Mouse (Mus musculus) left cerebral cortex, adult 2 months (tissue): ENCODE measurements around the gene Anln. TPM values are rescaled to one million over a fixed set of nuclear protein-coding genes. Genes with fewer than 3 reads are reported as not detected.
A peak's percentile ranks its signal among the peaks of the same experiment; 100 is the strongest.

Experiments
- DNase-seq, 2 experiments: peaks; one replicate each; pipeline ENCODE4 v3.0.0; 2021 to 2022; ENCODE audit warnings: low spot score in 2 of 2, mixed read lengths in 1 of 2; ENCODE audit errors: extremely low spot score in 1 of 2
- H3K27ac ChIP-seq: fragments of 200-600 bp; 2 replicates; pipeline ENCODE4 v1.8.1; 2022
- H3K4me3 ChIP-seq: fragments of 200-600 bp; 2 replicates; pipeline ENCODE4 v1.8.1; 2022
- CTCF ChIP-seq: fragments of 200-600 bp; IDR thresholded peaks from 2 replicates; pipeline ENCODE4 v1.8.1; 2022; ENCODE audit warnings: antibody characterized with exemption, mild to moderate bottlenecking, moderate library complexity
- intact Hi-C: fragments of 180-260 bp; cut with DNase I; formaldehyde crosslinking; loops from one replicate; pipeline ENCODE4 v1.15.1; 2025
- long read RNA-seq, 2 experiments: library from polyadenylated mRNA; stranded (forward); transcript quantifications; one replicate each; pipeline ENCODE4 v2.0.0; 2021; ENCODE audit warnings: borderline mapping rate in 2 of 2
- total RNA-seq, 2 experiments: library from RNA; stranded (reverse); gene quantifications; 2 replicates each; pipeline ENCODE4 v1.2.3; 2021

The Anln gene
- 1 to 10 TPM; 8.6 to 9.7 TPM for total RNA-seq
- long read RNA-seq, experiment 1, partial matches to known transcripts = 4 of 5 reads
- long read RNA-seq, experiment 1, other reads (novel, unspliced or antisense) = 1 of 5 reads
- long read RNA-seq, experiment 2, partial matches to known transcripts = 5 of 6 reads
- long read RNA-seq, experiment 2, other reads (novel, unspliced or antisense) = 1 of 6 reads

DNA sequence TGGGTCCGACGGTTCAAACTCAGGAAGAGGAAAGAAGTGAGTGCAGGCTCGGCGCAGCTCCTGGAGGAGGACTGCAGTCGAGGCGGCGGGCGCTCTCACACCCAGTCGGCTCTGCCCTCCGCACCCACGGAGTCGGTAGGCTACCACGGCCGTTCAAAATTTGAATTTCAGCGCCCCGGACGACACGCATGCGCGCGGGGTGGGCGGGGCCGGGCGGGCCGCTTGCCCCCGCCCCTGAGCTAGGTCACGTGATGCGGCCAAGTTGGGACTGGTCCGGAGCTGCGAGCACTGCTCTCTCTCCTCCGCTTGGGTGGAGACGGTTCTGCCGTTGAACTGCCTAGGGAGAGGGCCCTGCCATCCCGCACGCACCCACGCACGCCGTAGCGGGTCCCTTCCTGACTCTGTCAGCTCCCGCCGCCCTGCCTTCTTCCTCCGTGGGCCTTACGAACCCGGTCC lies at the start of gene Anln:
Anln (minus strand) TSS at position 168 of the 456 bp plus-strand sequence.
- peak; percentile 85 to 86 for DNase-seq
- no peak for TF ChIP-seq CTCF
- intact Hi-C loops = no loop called here
- peak within 1 kb of the TSS; percentile 66 for H3K4me3 ChIP-seq
- peak within 1 kb of the TSS; percentile 92 for H3K27ac ChIP-seq

- intact Hi-C loops = no loop called here
- Histone ChIP-seq H3K27ac (no peak overlapping the region), H3K4me3 (no peak overlapping the region)
- DNase-seq = no peak
- TF ChIP-seq CTCF = no peak
Observed at GRCm38 (mm10) chr9:22434101-22434500, 45.1 kb upstream of the Anln start.

DNA sequence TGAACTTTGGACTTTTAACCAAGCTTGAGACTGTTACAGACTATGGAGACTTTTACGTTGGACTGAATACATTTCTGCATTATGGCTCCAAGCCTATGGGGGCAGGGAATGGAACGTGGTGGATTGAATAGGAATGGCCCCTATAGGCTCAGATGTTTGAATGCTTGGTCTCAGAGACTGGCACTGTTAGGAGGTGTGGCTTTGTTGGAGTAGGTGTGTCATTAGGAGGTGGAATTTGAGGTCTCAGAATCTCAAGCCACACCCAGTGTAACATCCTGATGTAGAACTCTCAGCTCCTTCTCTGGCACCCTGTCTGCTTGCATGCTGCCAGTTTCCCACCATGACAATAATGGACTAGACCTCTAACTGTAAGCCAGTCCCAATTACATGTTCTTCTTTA lies 44.2 kb upstream of the Anln start:
- intact Hi-C loops = no loop called here

DNA sequence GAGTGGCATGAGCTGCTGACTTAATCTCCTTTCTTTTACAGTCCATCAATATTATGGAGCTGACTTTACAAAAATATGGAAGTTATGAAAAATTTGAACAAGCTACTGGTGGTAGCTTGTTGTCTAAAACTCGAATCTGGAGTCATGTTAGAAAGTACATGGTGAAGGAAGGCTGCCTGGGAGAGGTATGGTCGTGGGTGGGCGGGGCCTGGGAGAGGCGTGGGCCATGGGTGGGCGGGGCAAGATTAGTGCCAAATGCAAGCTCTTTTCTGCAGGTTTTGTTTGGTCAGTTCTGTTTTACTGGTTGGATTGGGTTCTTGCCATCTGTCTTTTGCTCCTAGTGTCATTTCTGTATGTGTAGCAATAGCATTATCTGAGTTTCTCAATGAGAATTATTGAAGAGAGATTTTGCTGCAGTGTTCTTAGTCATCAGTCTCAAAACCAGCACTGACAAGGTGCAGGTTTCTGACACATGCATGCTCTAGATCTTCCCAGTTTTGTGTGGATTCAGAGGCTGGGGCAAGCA lies 41.4 kb upstream of the Anln start:
- intact Hi-C loops = no loop called here
- DNase-seq = no peak
- Histone ChIP-seq H3K4me3 (no peak overlapping the region), H3K27ac (no peak overlapping the region)
- TF ChIP-seq CTCF = no peak

More for the DNA sequence above, 44.2 kb upstream of the Anln start:
- no peak for DNase-seq
- TF ChIP-seq CTCF = no peak
- no peak overlapping the region for H3K27ac ChIP-seq
- no peak overlapping the region for H3K4me3 ChIP-seq

- no peak for DNase-seq
- no peak; the same call in 1 of the 2 replicates for TF ChIP-seq CTCF
- intact Hi-C loops = no loop called here
Observed at GRCm38 (mm10) chr9:22429533-22430241, 40.7 kb upstream of the Anln start.

DNA sequence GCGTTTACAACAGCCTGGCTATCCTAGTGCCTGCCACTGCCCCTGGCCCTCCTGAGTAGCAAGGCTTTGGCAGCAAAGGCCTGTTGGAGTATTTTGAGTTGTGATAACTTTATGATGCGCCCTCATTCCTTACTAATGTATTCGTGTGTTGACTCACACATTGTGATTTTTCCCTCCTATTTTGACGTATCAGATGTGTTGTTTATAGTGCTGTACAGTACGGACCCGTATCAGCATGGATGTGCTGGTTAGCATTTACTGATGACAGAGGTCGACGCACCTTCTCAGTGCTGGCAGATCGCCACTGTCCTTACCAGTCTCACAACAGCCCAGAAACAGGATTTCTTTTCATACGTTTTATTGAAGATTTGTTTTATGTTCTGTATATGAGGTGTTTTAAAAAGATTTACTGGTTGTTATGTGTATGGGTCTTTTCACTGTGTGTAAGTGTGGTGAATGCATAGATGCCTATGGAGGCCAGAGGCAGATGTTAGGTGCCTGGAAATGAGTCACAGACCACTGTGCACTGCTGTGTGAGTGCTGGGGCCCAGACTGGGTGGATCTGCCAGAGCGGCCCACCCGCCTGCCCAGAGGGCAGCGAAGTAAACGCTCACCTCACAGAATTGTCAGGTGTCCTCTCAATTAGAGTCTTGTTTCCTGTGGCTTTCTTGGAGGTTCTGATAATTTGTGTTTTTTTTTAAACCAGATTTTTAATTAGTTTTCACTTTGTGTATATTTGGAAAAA lies 39.9 kb upstream of the Anln start:
- no peak for TF ChIP-seq CTCF
- Histone ChIP-seq H3K4me3 (no peak overlapping the region), H3K27ac (no peak overlapping the region)
- intact Hi-C loops = no loop called here
- DNase-seq = no peak

More at GRCm38 (mm10) chr9:22429533-22430241, 40.7 kb upstream of the Anln start:
- Histone ChIP-seq H3K4me3 (no peak overlapping the region), H3K27ac (no peak overlapping the region)

GRCm38 (mm10) chr9:22428028-22428665 lies 39.2 kb upstream of the Anln start:
- no peak for DNase-seq
- no peak for TF ChIP-seq CTCF
- Histone ChIP-seq H3K4me3 (no peak overlapping the region), H3K27ac (no peak overlapping the region)
- intact Hi-C loops = no loop called here

GRCm38 (mm10) chr9:22424719-22425118 lies 35.7 kb upstream of the Anln start:
- intact Hi-C loops = no loop called here
- H3K27ac ChIP-seq = no peak overlapping the region
- no peak for TF ChIP-seq CTCF
- H3K4me3 ChIP-seq = no peak overlapping the region
- DNase-seq = no peak

- DNase-seq = no peak
- Histone ChIP-seq H3K27ac (no peak overlapping the region), H3K4me3 (no peak overlapping the region)
- intact Hi-C loops = no loop called here
- no peak for TF ChIP-seq CTCF
Observed at GRCm38 (mm10) chr9:22424196-22424595, 35.2 kb upstream of the Anln start.

DNA sequence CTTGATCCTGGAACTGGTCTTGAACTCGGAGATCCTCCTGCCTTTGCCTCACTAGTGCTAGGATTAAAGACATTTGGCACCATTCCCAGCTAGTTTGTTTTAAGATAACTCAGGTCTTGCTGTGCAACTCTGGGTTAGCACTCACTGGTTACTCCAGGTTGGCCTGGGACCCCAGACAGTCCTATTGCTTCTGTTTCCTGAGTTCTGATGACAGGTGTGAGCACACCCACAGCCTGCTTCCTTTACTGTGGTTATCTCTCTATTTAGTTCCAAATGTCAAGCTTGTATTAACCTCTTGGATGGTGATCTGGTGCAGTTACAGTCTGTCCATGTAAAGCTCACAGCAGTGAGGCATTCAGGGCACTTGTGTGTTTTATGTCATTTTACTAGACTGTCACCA lies 34.5 kb upstream of the Anln start:
- intact Hi-C loops = no loop called here
- no peak for TF ChIP-seq CTCF
- Histone ChIP-seq H3K4me3 (no peak overlapping the region), H3K27ac (no peak overlapping the region)
- DNase-seq = no peak

DNA sequence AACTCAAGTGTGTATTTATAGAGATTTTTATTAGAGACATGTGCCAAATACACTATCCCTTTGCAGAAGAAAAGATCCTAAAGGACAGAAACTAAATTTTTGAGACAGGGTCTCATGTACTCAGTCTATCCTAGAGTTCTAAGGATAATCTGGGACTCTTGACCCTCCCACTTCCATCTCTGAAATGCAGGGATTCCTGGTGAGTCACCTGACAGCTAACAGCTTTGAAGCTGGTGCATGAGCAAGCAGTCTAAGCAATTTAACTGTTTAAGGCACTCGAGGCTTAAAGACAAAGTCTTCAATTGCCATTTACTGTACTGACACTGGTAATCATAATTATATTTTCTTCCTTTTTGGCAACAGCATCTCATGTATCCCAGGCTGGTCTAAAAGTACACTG lies 33.6 kb upstream of the Anln start:
- Histone ChIP-seq H3K27ac (no peak overlapping the region), H3K4me3 (no peak overlapping the region)
- no peak for DNase-seq
- intact Hi-C loops = no loop called here
- no peak for TF ChIP-seq CTCF
